Mouse (Mus musculus) CH12.LX (cell line): ENCODE data around the gene Zfand4. TPM values are rescaled to one million over a fixed set of nuclear protein-coding genes. Genes with fewer than 3 reads are reported as not detected.
A peak's percentile ranks its signal among the peaks of the same experiment; 100 is the strongest.

ENCODE experiments used
- DNase-seq: peaks from one replicate; pipeline ENCODE4 v3.0.0-alpha.2; 2013; ENCODE audit errors: extremely low read depth
- H3K27ac ChIP-seq: 2 replicates; pipeline ENCODE4 v1.5.1; 2012; ENCODE audit warnings: low read depth, mild to moderate bottlenecking, control low read depth, moderate library complexity; ENCODE audit not compliant: insufficient read depth
- H3K27me3 ChIP-seq: replicated peaks from 2 replicates; pipeline ENCODE3; 2012; ENCODE audit warnings: inconsistent platforms
- H3K36me3 ChIP-seq, 2 experiments: replicated peaks in 1 of 2; 2 replicates each; pipeline versions ENCODE3 to v1.6.1; 2012; ENCODE audit warnings: inconsistent platforms in 1 of 2, low read length in 1 of 2, mild to moderate bottlenecking in 1 of 2, mixed read lengths in 1 of 2, moderate library complexity in 1 of 2; ENCODE audit not compliant: control insufficient read depth in 1 of 2, insufficient read depth in 1 of 2
- H3K4me1 ChIP-seq, 2 experiments: 2 replicates each; pipeline ENCODE4 v1.6.1; 2012; ENCODE audit warnings: inconsistent platforms in 1 of 2, moderate library complexity in 1 of 2; ENCODE audit not compliant: insufficient read depth in 2 of 2, control insufficient read depth in 1 of 2
- H3K4me2 ChIP-seq: 2 replicates; pipeline ENCODE4 v1.6.1; 2012; ENCODE audit warnings: low read depth, mild to moderate bottlenecking, control low read depth; ENCODE audit not compliant: poor library complexity, insufficient read depth, severe bottlenecking
- H3K4me3 ChIP-seq, 3 experiments: fragments of 150-350 bp in 1 of 3; sonication (generic) in 1 of 3; replicated peaks in 1 of 3; 2 replicates each; pipeline versions ENCODE3 to v1.5.1; 2011 to 2012; ENCODE audit warnings: low read depth in 2 of 3, low read length in 2 of 3, mild to moderate bottlenecking in 2 of 3, moderate library complexity in 2 of 3, control low read depth in 1 of 3, improper control_type of control experiment in 1 of 3, inconsistent platforms in 1 of 3, mixed read lengths in 1 of 3; ENCODE audit not compliant: poor library complexity in 1 of 3
- H3K79me2 ChIP-seq: replicated peaks from 2 replicates; pipeline ENCODE4 v1.6.1; 2012; ENCODE audit warnings: mild to moderate bottlenecking, moderate library complexity; ENCODE audit not compliant: control insufficient read depth, poor library complexity, insufficient read depth, severe bottlenecking; ENCODE audit errors: extremely low read depth
- H3K9ac ChIP-seq: 2 replicates; pipeline ENCODE4 v1.6.1; 2012; ENCODE audit warnings: low read depth, mild to moderate bottlenecking, control low read depth, moderate library complexity; ENCODE audit not compliant: insufficient read depth
- H3K9me3 ChIP-seq: replicated peaks from 2 replicates; pipeline ENCODE3; 2012; ENCODE audit warnings: low read length, inconsistent platforms, mixed read lengths
- BHLHE40 ChIP-seq: IDR thresholded peaks from 2 replicates; pipeline ENCODE4 v1.6.1; 2011; ENCODE audit warnings: mild to moderate bottlenecking, low read depth, low read length, improper control_type of control experiment
- CHD1 ChIP-seq: IDR thresholded peaks from 2 replicates; pipeline ENCODE4 v1.6.1; 2012; ENCODE audit warnings: low read depth, low read length, improper control_type of control experiment, inconsistent platforms
- CTCF ChIP-seq, 2 experiments: IDR thresholded peaks in 1 of 2; conservative IDR thresholded peaks in 1 of 2; 2 replicates each; pipeline ENCODE4 v1.5.1; 2011 to 2012; ENCODE audit warnings: low read depth in 2 of 2, low read length in 2 of 2, improper control_type of control experiment in 1 of 2, inconsistent platforms in 1 of 2, mild to moderate bottlenecking in 1 of 2, moderate library complexity in 1 of 2
- EP300 ChIP-seq: IDR thresholded peaks from 2 replicates; pipeline ENCODE4 v1.6.1; 2011; ENCODE audit warnings: low read length, improper control_type of control experiment
- ETS1 ChIP-seq: conservative IDR thresholded peaks from 2 replicates; pipeline ENCODE4 v1.6.1; 2012; ENCODE audit warnings: low read depth, mild to moderate bottlenecking, inconsistent platforms, low read length, improper control_type of control experiment, moderate library complexity
- HCFC1 ChIP-seq: IDR thresholded peaks from 2 replicates; pipeline ENCODE4 v1.6.1; 2012; ENCODE audit warnings: low read depth, mild to moderate bottlenecking, inconsistent platforms, low read length, improper control_type of control experiment
- IRF4 ChIP-seq: IDR thresholded peaks from 2 replicates; pipeline ENCODE4 v1.6.1; 2014; ENCODE audit warnings: low read depth, mild to moderate bottlenecking, inconsistent platforms, low read length, improper control_type of control experiment
- JUN ChIP-seq: IDR thresholded peaks from 2 replicates; pipeline ENCODE4 v1.6.1; 2011; ENCODE audit warnings: low read depth, mild to moderate bottlenecking, low read length, improper control_type of control experiment, moderate library complexity; ENCODE audit not compliant: insufficient read depth
- JUND ChIP-seq: conservative IDR thresholded peaks from 2 replicates; pipeline ENCODE4 v1.6.1; 2011; ENCODE audit warnings: low read depth, low read length, improper control_type of control experiment
- KAT2A ChIP-seq: IDR thresholded peaks from 2 replicates; pipeline ENCODE4 v1.6.1; 2012; ENCODE audit warnings: low read length, improper control_type of control experiment, inconsistent platforms; ENCODE audit not compliant: insufficient replicate concordance
- MAFK ChIP-seq: IDR thresholded peaks from 2 replicates; pipeline ENCODE4 v1.6.1; 2011; ENCODE audit warnings: low read length, improper control_type of control experiment; ENCODE audit not compliant: insufficient replicate concordance
- MAX ChIP-seq: IDR thresholded peaks from 2 replicates; pipeline ENCODE4 v1.6.1; 2011; ENCODE audit warnings: low read length, improper control_type of control experiment
- MAZ ChIP-seq: IDR thresholded peaks from 2 replicates; pipeline ENCODE4 v1.6.1; 2012; ENCODE audit warnings: low read depth, mild to moderate bottlenecking, inconsistent platforms, low read length, improper control_type of control experiment, moderate library complexity
- MEF2A ChIP-seq: IDR thresholded peaks from 2 replicates; pipeline ENCODE4 v1.6.1; 2014; ENCODE audit warnings: low read depth, mild to moderate bottlenecking, inconsistent platforms, low read length, improper control_type of control experiment, borderline replicate concordance
- MYC ChIP-seq: IDR thresholded peaks from 2 replicates; pipeline ENCODE4 v1.6.1; 2011; ENCODE audit warnings: low read depth, mild to moderate bottlenecking, improper control_type of control experiment, low read length
- NRF1 ChIP-seq: IDR thresholded peaks from 2 replicates; pipeline ENCODE4 v1.6.1; 2014; ENCODE audit warnings: low read depth, mild to moderate bottlenecking, inconsistent platforms, low read length, improper control_type of control experiment, moderate library complexity
- PAX5 ChIP-seq: IDR thresholded peaks from 2 replicates; pipeline ENCODE4 v1.6.1; 2012; ENCODE audit warnings: low read length, inconsistent platforms, mixed read lengths
- RAD21 ChIP-seq: IDR thresholded peaks from 2 replicates; pipeline ENCODE4 v1.6.1; 2011; ENCODE audit warnings: low read depth, mild to moderate bottlenecking, low read length, improper control_type of control experiment, moderate library complexity
- RCOR1 ChIP-seq: conservative IDR thresholded peaks from 2 replicates; pipeline ENCODE4 v1.6.1; 2012; ENCODE audit warnings: low read depth, mild to moderate bottlenecking, inconsistent platforms, low read length, improper control_type of control experiment
- SIN3A ChIP-seq: IDR thresholded peaks from 2 replicates; pipeline ENCODE4 v1.6.1; 2012; ENCODE audit warnings: low read length, improper control_type of control experiment, inconsistent platforms
- SMC3 ChIP-seq: IDR thresholded peaks from 2 replicates; pipeline ENCODE4 v1.6.1; 2011; ENCODE audit warnings: low read depth, low read length, improper control_type of control experiment
- TCF12 ChIP-seq: IDR thresholded peaks from 2 replicates; pipeline ENCODE4 v1.6.1; 2014; ENCODE audit warnings: low read depth, mild to moderate bottlenecking, inconsistent platforms, low read length, improper control_type of control experiment
- UBTF ChIP-seq: IDR thresholded peaks from 2 replicates; pipeline ENCODE4 v1.6.1; 2012; ENCODE audit warnings: low read depth, mild to moderate bottlenecking, inconsistent platforms, low read length, improper control_type of control experiment, moderate library complexity
- ZKSCAN1 ChIP-seq: IDR thresholded peaks from 2 replicates; pipeline ENCODE4 v1.6.1; 2012; ENCODE audit warnings: low read depth, inconsistent platforms, low read length, improper control_type of control experiment, borderline replicate concordance
- ZMIZ1 ChIP-seq: IDR thresholded peaks from 2 replicates; pipeline ENCODE4 v1.6.1; 2012; ENCODE audit warnings: low read depth, mild to moderate bottlenecking, inconsistent platforms, low read length, improper control_type of control experiment
- ZNF384 ChIP-seq: IDR thresholded peaks from 2 replicates; pipeline ENCODE4 v1.6.1; 2012; ENCODE audit warnings: low read depth, low read length, improper control_type of control experiment, inconsistent platforms
- dilution Hi-C: fragments of 300-500 bp; cut with MboI; formaldehyde crosslinking; loops from 2 replicates; pipeline ENCODE4 v1.14.3; 2020; ENCODE audit warnings: low sequenced_read_pairs; ENCODE audit not compliant: extremely low pct_unique_long_range_greater_than_20kb, extremely low pct_ligation_motif_present
- in situ Hi-C: fragments of 300-500 bp; cut with MboI; formaldehyde crosslinking; loops from 3 replicates; pipeline ENCODE4 v1.14.3; 2019; ENCODE audit warnings: low sequenced_read_pairs, low pct_ligation_motif_present, low pct_unique_long_range_greater_than_20kb, mixed read lengths
- polyA plus RNA-seq: library from polyadenylated mRNA; unstranded; fragments of >175 nt; gene quantifications from 2 replicates; pipeline ENCODE4 v1.2.1, GENCODE M21; 2012; ENCODE audit warnings: low read depth; ENCODE audit not compliant: insufficient read length
- total RNA-seq, 2 experiments: library from RNA; depleted of rRNA; stranded (reverse); fragments of 300-350 nt in 1 of 2; fragments of >200 nt in 1 of 2; gene quantifications; 2 replicates each; pipeline ENCODE4 v1.2.3; 2012 to 2014

Gene Zfand4
- total and polyA plus RNA-seq, 3 experiments: 2.2 to 3.8 (median 3.1) TPM

DNA sequence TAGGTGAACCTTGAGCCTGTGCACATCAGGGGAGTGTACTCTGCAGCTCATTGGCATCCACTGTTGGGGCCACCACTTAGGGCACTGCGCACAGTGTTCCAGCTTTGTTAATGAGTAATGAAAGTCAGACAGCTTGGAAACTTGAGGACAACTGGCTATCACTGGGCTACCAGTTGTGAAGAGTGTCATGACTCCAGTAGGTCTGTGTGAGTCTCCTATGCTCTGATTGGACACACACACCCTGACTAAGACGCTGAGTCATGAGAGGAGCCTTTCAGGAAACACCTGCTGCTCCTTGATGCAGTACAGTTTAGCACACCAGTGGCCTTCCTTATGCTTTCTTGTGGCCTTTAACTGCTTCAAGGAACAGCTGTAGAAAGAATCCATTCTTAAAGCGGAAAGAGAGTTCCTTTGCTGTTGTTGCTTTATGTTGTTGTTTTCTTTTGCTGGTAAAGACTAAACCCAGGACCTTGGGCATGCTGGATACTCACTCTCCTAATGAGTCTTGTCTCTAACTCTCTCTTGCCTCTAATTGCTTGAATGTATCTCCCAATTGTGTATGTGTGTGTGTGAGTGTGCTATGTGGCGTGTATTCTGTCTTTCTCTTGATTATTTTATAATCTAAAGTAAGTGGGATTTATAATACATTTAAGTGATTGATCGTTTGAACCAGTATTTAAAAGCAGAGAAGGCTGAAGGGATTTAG is 23.0 kb downstream of the Zfand4 start:
- peaks cover 0 to 24% of the 10 kb centered on the region in 2 experiments; a peak in 2 of 4 replicates for H3K4me1 ChIP-seq
- H3K4me3 ChIP-seq: no peak overlapping the region

DNA sequence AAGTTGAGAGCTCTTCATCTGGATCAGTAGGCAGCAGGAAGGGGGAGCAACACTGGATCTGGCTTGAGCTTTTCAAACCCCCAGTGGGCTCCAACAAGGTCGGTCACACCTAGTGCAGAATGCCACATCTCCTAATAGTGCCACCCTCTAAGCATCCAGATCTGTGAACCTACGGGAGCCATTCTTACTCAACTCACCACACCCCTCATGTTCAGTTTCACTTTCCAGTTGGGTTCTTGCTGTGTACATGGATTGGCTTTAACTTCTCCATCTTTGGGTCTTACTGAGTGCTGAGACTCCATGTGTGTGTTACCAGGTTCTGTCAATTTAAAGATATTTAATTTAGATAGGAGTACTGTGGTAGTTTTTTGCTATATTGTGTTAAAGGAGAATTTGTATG is 47.4 kb downstream of the Zfand4 start:
- Histone ChIP-seq H3K9me3 (no peaks in the 10 kb centered on the region), H3K27me3 (no peaks in the 10 kb centered on the region), H3K79me2 (no peaks in the 10 kb centered on the region), H3K4me3 (no peak overlapping the region), H3K4me2 (no peak overlapping the region; the same call in 1 of the 2 replicates), H3K27ac (no peak overlapping the region), H3K9ac (no peak overlapping the region), H3K4me1 (peaks cover 0 to 2% of the 10 kb centered on the region in 2 experiments; a peak in 1 of 4 replicates), H3K36me3 (peaks cover 0 to 5% of the 10 kb centered on the region in 2 experiments)
- in situ Hi-C loops (no loop called here), dilution Hi-C loops (no loop called here)
- TF ChIP-seq HCFC1 (no peak), MAZ (no peak), NRF1 (no peak), CHD1 (no peak), ZMIZ1 (no peak), EP300 (no peak), JUND (no peak), ZKSCAN1 (no peak), ZNF384 (no peak), UBTF (no peak), JUN (no peak), TCF12 (no peak), CTCF (conservative IDR thresholded peaks at IDR 0.05 in 1 of 2, IDR thresholded peaks at IDR 0.05 in 1 of 2; ENCODE audit: low read depth in 2 of 2, low read length in 2 of 2) (no peak), MEF2A (no peak), SMC3 (no peak), RCOR1 (no peak), BHLHE40 (no peak)
- DNase-seq: no peak

More for the DNA sequence above, 23.0 kb downstream of the Zfand4 start:
- Histone ChIP-seq H3K79me2 (no peaks in the 10 kb centered on the region), H3K27ac (no peak overlapping the region), H3K9ac (no peak overlapping the region), H3K36me3 (peaks cover 0 to 8% of the 10 kb centered on the region in 2 experiments), H3K27me3 (no peaks in the 10 kb centered on the region), H3K4me2 (no peak overlapping the region), H3K9me3 (no peaks in the 10 kb centered on the region)
- dilution Hi-C loops (no loop called here), in situ Hi-C loops (no loop called here)
- peak; percentile 61 for TF ChIP-seq JUND
- TF ChIP-seq MAFK: peak; percentile 87
- peak; percentile 76 for TF ChIP-seq EP300
- TF ChIP-seq ETS1: peak; percentile 87
- TF ChIP-seq MAX: no peak
- TF ChIP-seq BHLHE40: peak; percentile 15; the same call in 1 of the 2 replicates
- no peak for TF ChIP-seq MEF2A
- 0 out of 2 replicates have a peak, but pooled peaks have one; percentile 39 for TF ChIP-seq IRF4
- TF ChIP-seq MAZ: no peak
- TF ChIP-seq MYC: peak; percentile 37; the same call in 1 of the 2 replicates
- no peak; the same call in 1 of the 2 replicates for TF ChIP-seq RAD21
- TF ChIP-seq TCF12: peak; percentile 86
- no peak for TF ChIP-seq KAT2A
- TF ChIP-seq CTCF (conservative IDR thresholded peaks at IDR 0.05 in 1 of 2, IDR thresholded peaks at IDR 0.05 in 1 of 2; ENCODE audit: low read depth in 2 of 2, low read length in 2 of 2): no peak
- TF ChIP-seq SIN3A: peak; percentile 39; the same call in 1 of the 2 replicates
- TF ChIP-seq JUN: no peak
- no peak for TF ChIP-seq PAX5
- peak; percentile 81 for DNase-seq
